Mouse (Mus musculus) frontal cortex, postnatal 14 days (tissue): ENCODE data around the gene Cfap70.

Source experiments
- DNase-seq, 2 experiments: peaks; one replicate each; pipeline ENCODE4 v3.0.0; 2022; ENCODE audit warnings: low spot score in 2 of 2

The Cfap70 gene

GRCm38 (mm10) chr14:20451765-20452331 lies at the start of gene Cfap70:
Gene Cfap70, minus strand, starts transcription at chr14:20452226.
- peak; percentile 28 to 44 for DNase-seq

- DNase-seq: no peak
Observed at GRCm38 (mm10) chr14:20499982-20500381, 48.0 kb upstream of the Cfap70 start.

DNA sequence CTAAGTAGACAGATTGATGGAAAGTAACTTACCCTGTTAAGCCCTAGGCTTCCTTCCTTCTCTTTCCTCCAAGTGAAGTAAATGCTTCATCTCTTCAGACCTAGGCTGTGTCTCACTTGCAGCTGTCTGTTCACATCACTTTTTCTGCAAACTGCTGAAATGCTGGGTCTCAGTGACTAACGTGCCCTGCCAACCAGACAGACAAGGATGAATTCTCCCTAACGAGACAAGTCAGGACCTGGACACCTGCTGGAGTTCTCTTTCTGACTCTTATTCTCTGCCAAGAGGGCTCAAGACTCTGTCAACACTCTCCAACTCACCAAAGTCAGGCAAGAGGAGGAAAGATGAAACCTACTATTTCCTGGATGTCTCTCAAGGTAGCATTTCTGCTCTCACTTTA lies 44.6 kb upstream of the Cfap70 start, which contains the start of gene Mss51:
Mss51 (minus strand) TSS at position 299 of the 400 bp plus-strand sequence.
- DNase-seq: no peak

DNA sequence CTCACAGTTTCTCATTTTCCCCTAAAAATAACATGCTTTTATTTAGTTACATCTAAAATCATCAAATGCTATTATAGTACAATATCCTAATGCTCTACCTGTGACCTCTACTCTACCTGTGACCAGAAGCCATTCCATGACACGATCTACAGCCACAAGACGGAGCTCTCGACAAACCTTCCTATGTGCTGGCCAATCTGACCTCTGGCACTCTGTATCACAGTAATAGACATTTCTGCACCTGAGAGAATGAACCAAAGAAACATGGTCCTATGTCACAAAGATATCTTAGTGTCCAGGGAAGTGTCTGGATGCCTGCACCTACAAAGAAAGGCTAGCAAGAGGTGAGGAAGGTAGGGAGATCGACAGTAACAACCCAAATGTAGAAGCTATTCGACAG lies 34.0 kb upstream of the Cfap70 start:
- DNase-seq: no peak

DNA sequence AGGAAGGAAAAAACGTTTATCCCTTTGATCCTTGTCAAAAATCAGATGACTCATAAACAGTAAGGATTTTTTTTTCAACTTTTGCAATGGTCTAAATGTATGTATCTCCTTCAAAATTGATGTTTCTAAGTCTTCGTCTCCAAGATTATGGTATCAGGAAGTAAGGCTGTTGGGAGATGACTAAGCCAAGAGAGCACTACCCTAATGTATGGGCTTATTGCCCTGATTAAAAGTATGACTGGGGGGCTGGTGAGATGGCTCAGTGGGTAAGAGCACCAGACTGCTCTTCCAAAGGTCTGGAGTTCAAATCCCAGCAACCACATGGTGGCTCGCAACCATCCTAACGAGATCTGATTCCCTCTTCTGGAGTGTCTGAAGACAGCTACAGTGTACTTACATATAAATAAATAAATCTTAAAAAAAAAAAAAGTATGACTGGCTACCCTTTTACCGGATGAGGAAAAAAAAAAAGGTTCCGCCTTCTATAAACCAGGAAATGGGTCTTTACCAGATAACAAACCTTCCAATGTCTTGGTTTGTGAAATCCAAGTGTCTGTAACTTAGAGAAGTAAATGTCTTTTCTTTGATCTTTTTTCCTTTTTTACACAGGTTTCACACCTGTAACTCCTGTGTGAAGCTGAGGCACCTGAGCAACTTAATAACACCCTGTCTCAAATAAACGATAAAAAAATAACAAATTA lies 30.2 kb upstream of the Cfap70 start:
- DNase-seq: no peak

DNA sequence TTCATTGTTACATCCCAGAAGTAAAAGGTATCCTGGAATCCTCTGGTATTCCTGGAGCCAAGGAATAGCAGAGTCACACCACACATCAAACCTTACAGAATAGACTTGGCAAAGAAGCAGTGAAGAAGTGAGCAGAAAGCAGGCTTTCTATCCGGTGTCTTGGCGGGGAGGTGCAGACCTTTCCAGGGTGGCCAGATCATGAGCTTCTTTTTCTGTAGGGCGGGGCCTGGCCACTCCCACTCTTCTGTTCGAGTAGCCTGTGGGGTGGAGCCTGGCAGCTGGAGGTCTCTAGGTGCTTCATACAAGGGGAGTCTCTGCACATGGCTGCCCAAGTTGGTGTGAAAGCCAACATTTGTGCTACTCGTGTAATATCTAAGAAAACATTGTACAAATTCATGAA lies 29.2 kb upstream of the Cfap70 start:
- DNase-seq: no peak

- DNase-seq: no peak
Observed at GRCm38 (mm10) chr14:20480195-20480579, 28.2 kb upstream of the Cfap70 start.

- peak; percentile 40 to 61 for DNase-seq
Observed at GRCm38 (mm10) chr14:20479291-20480194, 27.5 kb upstream of the Cfap70 start, which contains the start of gene Anxa7. Gene Anxa7, minus strand, starts transcription at chr14:20480133.

DNA sequence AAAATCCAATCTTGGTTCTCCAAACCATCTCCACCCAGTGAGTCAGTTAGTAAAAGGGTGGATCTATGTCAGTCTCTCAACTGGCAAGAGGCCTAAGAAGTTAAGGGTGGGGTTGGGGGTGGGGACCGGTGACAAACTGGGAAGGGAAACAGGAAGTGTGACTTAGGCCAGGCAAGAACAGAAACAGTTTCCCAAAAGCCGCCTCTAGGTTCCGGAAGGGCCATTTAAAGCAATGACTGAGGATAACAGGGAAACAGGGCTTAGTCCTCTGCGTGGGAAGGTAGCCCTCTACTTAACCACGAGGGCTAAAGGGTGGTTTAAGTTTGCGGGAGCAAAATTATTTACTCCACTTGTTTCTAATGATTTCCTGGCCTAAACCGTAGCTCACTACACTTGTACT lies 26.8 kb upstream of the Cfap70 start:
- no peak for DNase-seq

DNA sequence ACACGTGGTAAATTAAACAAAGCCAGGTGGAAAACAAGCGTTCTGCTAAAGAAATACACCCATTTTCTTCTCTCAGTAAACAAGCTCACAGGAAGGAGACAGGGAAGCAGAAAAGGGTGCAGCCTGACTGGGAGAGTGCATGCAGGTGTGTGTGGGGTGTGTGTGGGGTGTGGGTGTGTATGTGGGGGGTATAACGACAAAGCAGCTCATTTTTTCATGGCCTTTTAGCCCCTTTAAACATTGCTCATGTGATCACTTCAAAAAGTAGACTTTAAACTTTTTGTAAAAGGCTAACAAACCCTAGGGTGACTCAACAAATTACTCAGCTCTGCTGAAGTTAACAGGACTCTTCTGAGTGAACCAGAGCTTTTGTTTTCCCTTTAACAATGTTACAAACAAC lies 26.4 kb upstream of the Cfap70 start:
- no peak for DNase-seq

DNA sequence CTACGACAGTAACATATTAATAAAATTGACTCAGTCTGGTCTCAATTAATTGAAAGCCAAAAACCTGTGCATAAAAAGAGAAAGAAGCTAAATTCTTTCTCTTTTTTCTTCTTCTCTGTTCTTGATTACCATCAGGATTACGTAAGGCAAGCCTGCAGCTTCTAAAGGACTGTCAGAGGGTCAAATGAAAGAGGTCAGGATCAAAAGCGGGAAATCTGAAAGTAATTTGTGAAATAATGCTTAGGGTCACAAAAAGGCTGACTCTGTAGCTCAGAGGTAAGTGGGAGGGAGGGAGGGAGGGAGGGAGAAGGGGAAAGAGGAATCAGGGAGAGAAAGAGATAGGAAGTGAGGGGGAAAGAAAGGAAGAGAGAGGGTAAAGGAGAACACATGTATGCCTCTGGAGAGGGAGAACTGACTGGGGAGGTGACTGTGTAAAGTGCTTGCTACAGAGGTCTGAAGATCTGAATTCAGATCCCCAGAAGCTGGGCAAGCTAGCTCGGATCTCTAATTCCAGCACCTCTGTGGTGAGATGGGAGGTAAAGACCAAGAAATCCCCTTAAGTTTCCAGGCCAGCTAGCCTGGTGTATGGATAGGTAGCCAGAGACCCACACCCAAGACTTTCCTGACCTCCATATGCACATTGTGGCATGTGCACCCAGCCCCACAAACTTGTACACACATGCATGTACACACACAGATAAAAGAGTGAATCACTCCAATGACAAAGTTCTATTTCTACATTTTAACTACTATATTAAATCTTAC lies 25.4 kb upstream of the Cfap70 start:
- no peak for DNase-seq

GRCm38 (mm10) chr14:20460216-20460615 lies 8.2 kb upstream of the Cfap70 start:
- no peak for DNase-seq

GRCm38 (mm10) chr14:20458378-20458777 lies 6.4 kb upstream of the Cfap70 start:
- no peak for DNase-seq

- DNase-seq: no peak
Observed at GRCm38 (mm10) chr14:20452929-20453328, 903 bp upstream of the Cfap70 start.

GRCm38 (mm10) chr14:20451302-20451701 lies 724 bp downstream of the Cfap70 start:
- no peak for DNase-seq

DNA sequence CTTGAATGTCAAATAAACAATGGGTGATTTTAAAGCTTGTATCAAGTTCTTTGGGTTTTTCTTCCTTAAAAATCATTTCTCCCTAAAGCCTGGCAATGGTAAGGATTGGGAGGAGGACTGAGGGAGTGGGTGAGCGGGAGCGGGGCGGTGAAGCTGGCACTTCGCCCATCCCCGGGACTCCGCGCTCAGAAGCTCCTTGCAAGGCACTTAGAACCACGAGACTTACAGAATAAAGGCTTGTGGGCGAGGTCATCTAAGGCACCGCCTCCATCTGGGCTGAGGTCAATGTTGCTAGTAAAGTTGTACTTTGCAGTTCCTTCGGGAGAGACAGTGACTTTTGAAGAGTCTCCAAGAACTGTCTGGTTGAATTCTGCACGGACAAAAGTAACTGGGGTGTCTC lies 4.8 kb downstream of the Cfap70 start:
- peak in 1 of 2 experiments; percentile 16 for DNase-seq

GRCm38 (mm10) chr14:20442252-20442651 lies 9.8 kb downstream of the Cfap70 start:
- DNase-seq: no peak

DNA sequence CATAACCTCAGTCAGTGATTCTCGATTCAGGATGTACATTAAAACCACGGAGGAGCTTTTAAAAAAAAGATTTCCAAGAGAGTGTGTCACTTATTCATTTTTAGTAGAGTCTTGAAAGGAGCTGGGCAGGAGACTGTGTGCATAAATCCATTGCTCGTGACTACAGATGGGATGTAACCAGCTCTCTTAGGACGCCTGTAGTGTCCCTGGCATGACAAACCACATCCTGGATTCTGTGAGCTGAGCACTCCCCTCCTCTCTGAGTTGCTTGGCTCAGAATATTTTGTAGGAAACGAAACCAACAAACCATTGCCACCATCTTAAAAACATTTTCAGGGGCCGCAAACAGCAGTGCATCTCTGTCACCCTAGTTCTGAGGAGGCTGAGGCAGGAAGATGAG lies 15.1 kb downstream of the Cfap70 start:
- no peak for DNase-seq

- no peak for DNase-seq
Observed at GRCm38 (mm10) chr14:20432420-20432819, 19.6 kb downstream of the Cfap70 start.

GRCm38 (mm10) chr14:20431726-20432125 lies 20.3 kb downstream of the Cfap70 start:
- DNase-seq: no peak

DNA sequence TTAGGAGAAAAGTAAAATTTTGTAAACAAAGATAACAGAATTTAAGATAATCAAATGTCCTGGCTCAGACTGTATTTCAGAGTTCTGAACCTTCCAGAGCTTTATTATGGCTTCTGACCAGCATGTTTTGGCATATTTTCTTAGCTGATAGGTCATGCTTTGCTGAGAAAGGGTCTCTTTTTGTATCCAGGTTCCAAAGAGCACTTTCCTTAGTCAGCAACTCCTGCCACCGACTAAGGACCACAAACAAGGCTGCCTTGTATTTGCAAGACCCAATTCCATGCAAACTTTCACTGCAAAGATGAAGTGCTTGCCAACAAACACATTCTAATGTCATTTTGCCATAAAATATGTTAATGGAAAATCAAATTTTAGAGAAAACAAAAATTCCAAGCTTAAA lies 22.2 kb downstream of the Cfap70 start:
- DNase-seq: no peak

- DNase-seq: no peak
Observed at GRCm38 (mm10) chr14:20428593-20428992, 23.4 kb downstream of the Cfap70 start.
